Comparison of ENCODE assay signal across 30 mouse cellular contexts in the genomic region with DNA sequence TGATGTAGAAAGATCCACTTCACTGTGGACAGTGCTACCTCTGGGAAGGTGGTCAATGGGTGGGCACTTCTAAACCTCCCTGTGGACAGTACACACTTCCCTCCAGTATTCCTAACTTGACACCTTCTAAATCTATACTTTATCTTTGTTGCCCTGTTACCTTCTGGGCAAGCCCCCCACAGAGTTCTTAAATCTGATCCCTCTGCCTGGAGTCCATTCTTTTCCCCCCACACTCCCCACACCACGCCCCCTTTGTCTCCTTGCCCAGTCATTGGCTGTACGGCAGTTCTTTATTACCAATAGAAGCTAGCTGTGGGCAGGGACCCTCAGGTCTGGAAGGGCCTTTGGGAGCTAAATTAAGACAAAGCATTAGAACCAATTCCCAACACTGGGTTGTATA. TPM values are rescaled to one million over a fixed set of nuclear protein-coding genes. Genes with fewer than 3 reads are reported as not detected.
"Had no signal": no experiment of that assay in that cellular context is flagged by ENCODE, and none has a peak within 500 bp of the region (broad histone marks: within the 10 kb centered on the region; RNA-seq: fewer than 3 reads in every experiment).

No protein-coding gene starts in this region.

- H3K36me3 ChIP-seq: embryonic facial prominence, embryonic 10.5 days; embryonic facial prominence, embryonic 12.5 days; embryonic facial prominence, embryonic 13.5 days; embryonic facial prominence, embryonic 15.5 days; forebrain, embryonic 10.5 days; forebrain, embryonic 12.5 days; forebrain, embryonic 15.5 days; heart, embryonic 10.5 days had no signal

- H3K4me1 ChIP-seq: forebrain, embryonic 15.5 days had no signal

- H3K9ac ChIP-seq: embryonic facial prominence, embryonic 12.5 days; embryonic facial prominence, embryonic 13.5 days; embryonic facial prominence, embryonic 15.5 days; forebrain, embryonic 12.5 days; forebrain, embryonic 13.5 days; forebrain, embryonic 15.5 days had no signal

- ATAC-seq: forebrain, embryonic 13.5 days; forebrain, embryonic 14.5 days; forebrain, embryonic 15.5 days; forebrain, embryonic 16.5 days had no signal

- H3K27ac ChIP-seq: embryonic facial prominence, embryonic 12.5 days; embryonic facial prominence, embryonic 13.5 days; embryonic facial prominence, embryonic 15.5 days; forebrain, embryonic 10.5 days; forebrain, embryonic 12.5 days; forebrain, embryonic 13.5 days; forebrain, embryonic 15.5 days; gastrocnemius, adult 2 months; heart, adult 2 months; heart, embryonic 10.5 days had no signal

- H3K4me2 ChIP-seq: embryonic facial prominence, embryonic 12.5 days; embryonic facial prominence, embryonic 13.5 days; embryonic facial prominence, embryonic 15.5 days; forebrain, embryonic 12.5 days; forebrain, embryonic 13.5 days; forebrain, embryonic 15.5 days had no signal

- DNase-seq: cerebellum, adult 2 months; cerebellum, adult 8-10 months; cerebellum, adult 9-10 months; cerebellum, adult 9-11 months; cerebellum, postnatal 10 days; cerebellum, postnatal 14 days; cerebellum, postnatal 25 days; cerebellum, postnatal 36 days; embryo, embryonic 11 days; gastrocnemius, adult 2 months; gastrocnemius, postnatal 10 days; gastrocnemius, postnatal 14 days; gastrocnemius, postnatal 25 days; gastrocnemius, postnatal 36 days; heart, adult 18-20 months; heart, adult 2 months had no signal

- H3K4me3 ChIP-seq: embryonic facial prominence, embryonic 10.5 days; embryonic facial prominence, embryonic 12.5 days; embryonic facial prominence, embryonic 13.5 days; embryonic facial prominence, embryonic 15.5 days; erythroblast, embryonic 14.5 days; forebrain, embryonic 10.5 days; forebrain, embryonic 12.5 days; forebrain, embryonic 13.5 days; forebrain, embryonic 15.5 days; gastrocnemius, adult 2 months; heart, adult 2 months; heart, embryonic 10.5 days had no signal

- H3K9me3 ChIP-seq: embryonic facial prominence, embryonic 10.5 days; embryonic facial prominence, embryonic 12.5 days; embryonic facial prominence, embryonic 13.5 days; embryonic facial prominence, embryonic 15.5 days; forebrain, embryonic 10.5 days; forebrain, embryonic 12.5 days; forebrain, embryonic 13.5 days; forebrain, embryonic 15.5 days; heart, embryonic 10.5 days had no signal

- H3K27me3 ChIP-seq: embryonic facial prominence, embryonic 12.5 days; embryonic facial prominence, embryonic 13.5 days; embryonic facial prominence, embryonic 15.5 days; forebrain, embryonic 13.5 days; forebrain, embryonic 15.5 days had no signal

RNA-seq across cellular contexts. Expression of a gene that starts 8.5 kb away (rescaled TPM):
- total RNA-seq: common myeloid progenitor, adult 5-6 weeks; granulocyte monocyte progenitor cell, adult 5-6 weeks had no signal
- polyA plus RNA-seq: embryonic facial prominence, embryonic 10.5 days; erythroblast, embryonic 14.5 days; forebrain, embryonic 10.5 days; forebrain, embryonic 13.5 days had no signal
